Mouse (Mus musculus): ENCODE measurements around the gene Zscan22.

DNA sequence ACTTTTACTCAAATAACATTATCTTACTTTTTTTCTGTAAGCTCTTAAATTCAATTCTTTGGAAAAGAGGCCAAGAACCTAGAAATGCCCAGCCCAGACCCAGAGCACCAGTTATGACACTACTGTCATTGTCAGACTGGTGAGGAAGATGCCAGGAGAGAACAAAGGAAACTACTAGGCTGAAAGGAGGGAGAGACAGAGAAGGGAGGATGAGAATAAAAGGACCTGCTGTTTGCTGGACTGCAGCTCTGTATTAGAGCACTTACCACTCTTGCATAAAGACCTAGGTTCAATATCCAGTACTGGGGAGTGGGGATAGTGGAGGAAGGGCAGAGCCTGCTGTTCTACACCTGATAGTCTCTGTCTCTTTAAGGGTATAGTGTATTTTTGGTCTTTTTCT is 17.6 kb upstream of the Zscan22 start:
- TF ChIP-seq CTCF (IDR thresholded peaks at IDR 0.05; ENCODE audit: insufficient read depth, low read length) (no peak), POLR2A (IDR thresholded peaks at IDR 0.05; ENCODE audit: borderline replicate concordance, extremely low read depth, low read depth, low read length) (no peak)
